Mouse (Mus musculus) testis, adult 2 months (tissue): ENCODE data around the gene Them4.

ENCODE experiments used
- CTCF ChIP-seq: fragments of 200-500 bp; IDR thresholded peaks from 2 replicates; pipeline ENCODE4 v1.5.1; 2012; ENCODE audit warnings: low read depth, mild to moderate bottlenecking, inconsistent platforms, low read length, moderate library complexity; ENCODE audit not compliant: control insufficient read depth, insufficient read depth, insufficient replicate concordance
- POLR2A ChIP-seq: fragments of 200-500 bp; IDR thresholded peaks from 2 replicates; pipeline ENCODE4 v1.6.1; 2012; ENCODE audit warnings: low read depth, mild to moderate bottlenecking, inconsistent platforms, low read length, moderate library complexity; ENCODE audit not compliant: control insufficient read depth

- TF ChIP-seq CTCF (no peak), POLR2A (no peak)
These were observed 67.4 kb downstream of the Them4 start for GRCm38 (mm10) chr3:94377028-94377923.
